Mouse (Mus musculus) MEL (cell line): ENCODE data around the gene Atxn7l1.

ENCODE experiments used
- CHD1 ChIP-seq: IDR thresholded peaks from 2 replicates; pipeline ENCODE4 v1.6.1; 2012; ENCODE audit warnings: low read depth, mild to moderate bottlenecking, inconsistent platforms, low read length, improper control_type of control experiment
- CTCF ChIP-seq, 3 experiments: IDR thresholded peaks in 2 of 3; conservative IDR thresholded peaks in 1 of 3; 2 replicates each; pipeline ENCODE4 v1.5.1; 2011 to 2012; ENCODE audit warnings: low read length in 3 of 3, low read depth in 2 of 3, mild to moderate bottlenecking in 2 of 3, improper control_type of control experiment in 1 of 3, inconsistent platforms in 1 of 3, mixed read lengths in 1 of 3, moderate library complexity in 1 of 3; ENCODE audit not compliant: control insufficient read depth in 1 of 3, insufficient read depth in 1 of 3, poor library complexity in 1 of 3, severe bottlenecking in 1 of 3
- E2F4 ChIP-seq: IDR thresholded peaks from 2 replicates; pipeline ENCODE4 v1.6.1; 2011; ENCODE audit warnings: low read depth, low read length, improper control_type of control experiment, borderline replicate concordance
- MAFK ChIP-seq: IDR thresholded peaks from 2 replicates; pipeline ENCODE4 v1.6.1; 2011; ENCODE audit warnings: low read depth, mild to moderate bottlenecking, low read length, improper control_type of control experiment, borderline replicate concordance
- MXI1 ChIP-seq: IDR thresholded peaks from 2 replicates; pipeline ENCODE4 v1.6.1; 2011; ENCODE audit warnings: mild to moderate bottlenecking, low read depth, low read length, improper control_type of control experiment
- NELFE ChIP-seq: IDR thresholded peaks from 2 replicates; pipeline ENCODE4 v1.6.1; 2011; ENCODE audit warnings: low read depth, low read length, improper control_type of control experiment
- POLR2A ChIP-seq, 2 experiments: IDR thresholded peaks; 2 replicates each; pipeline ENCODE4 v1.6.1; 2011 to 2012; ENCODE audit warnings: low read length in 2 of 2, mild to moderate bottlenecking in 2 of 2, control low read depth in 1 of 2, improper control_type of control experiment in 1 of 2, low read depth in 1 of 2, moderate library complexity in 1 of 2; ENCODE audit not compliant: control insufficient read depth in 1 of 2, insufficient read depth in 1 of 2, poor library complexity in 1 of 2
- RAD21 ChIP-seq: IDR thresholded peaks from 2 replicates; pipeline ENCODE4 v1.6.1; 2011; ENCODE audit warnings: mild to moderate bottlenecking, low read depth, low read length, improper control_type of control experiment
- SIN3A ChIP-seq: IDR thresholded peaks from 2 replicates; pipeline ENCODE4 v1.6.1; 2012; ENCODE audit warnings: low read length, improper control_type of control experiment, inconsistent platforms
- TAL1 ChIP-seq: IDR thresholded peaks from 2 replicates; pipeline ENCODE4 v1.6.1; 2012; ENCODE audit warnings: mild to moderate bottlenecking, inconsistent platforms, low read length, moderate library complexity, mixed read lengths
- USF2 ChIP-seq, 2 experiments: IDR thresholded peaks; 2 replicates each; pipeline ENCODE4 v1.6.1; 2011 to 2012; ENCODE audit warnings: improper control_type of control experiment in 2 of 2, low read length in 2 of 2, borderline replicate concordance in 1 of 2, inconsistent platforms in 1 of 2, low read depth in 1 of 2, mild to moderate bottlenecking in 1 of 2; ENCODE audit not compliant: insufficient read depth in 1 of 2
- ZMIZ1 ChIP-seq: IDR thresholded peaks from 2 replicates; pipeline ENCODE4 v1.6.1; 2012; ENCODE audit warnings: low read depth, mild to moderate bottlenecking, inconsistent platforms, low read length, improper control_type of control experiment, moderate library complexity
- ZNF384 ChIP-seq: IDR thresholded peaks from 2 replicates; pipeline ENCODE4 v1.6.1; 2012; ENCODE audit warnings: low read depth, mild to moderate bottlenecking, inconsistent platforms, low read length, improper control_type of control experiment

- TF ChIP-seq ZMIZ1 = no peak
- TF ChIP-seq RAD21 = no peak
- TF ChIP-seq CTCF (IDR thresholded peaks at IDR 0.05 in 2 of 3, conservative IDR thresholded peaks at IDR 0.05 in 1 of 3; ENCODE audit: control insufficient read depth in 1 of 3, insufficient read depth in 1 of 3, low read depth in 2 of 3, low read length in 3 of 3, poor library complexity in 1 of 3, severe bottlenecking in 1 of 3) = no peak
- TF ChIP-seq E2F4 = no peak
- TF ChIP-seq SIN3A = no peak
- no peak for TF ChIP-seq NELFE
- TF ChIP-seq POLR2A (IDR thresholded peaks at IDR 0.05; ENCODE audit: control insufficient read depth in 1 of 2, insufficient read depth in 1 of 2, low read depth in 1 of 2, low read length in 2 of 2, poor library complexity in 1 of 2) = no peak
- no peak for TF ChIP-seq USF2 (IDR thresholded peaks at IDR 0.05; ENCODE audit: borderline replicate concordance in 1 of 2, insufficient read depth in 1 of 2, low read depth in 1 of 2, low read length in 2 of 2)
- no peak for TF ChIP-seq ZNF384
- no peak for TF ChIP-seq MXI1
- no peak for TF ChIP-seq CHD1
- TF ChIP-seq TAL1 = no peak
- TF ChIP-seq MAFK = no peak
Observed at GRCm38 (mm10) chr12:33285354-33285753, 137.9 kb downstream of the Atxn7l1 start.
